Mouse (Mus musculus) spleen, adult 18-20 months (tissue): ENCODE measurements around the gene Dimt1.
"Not testable (repeated sequence)": the region's sequence is repeated elsewhere in the genome, so short reads cannot be mapped to it uniquely, and the experiment has no call there.

Source experiments
- DNase-seq, 2 experiments: peaks; one replicate each; pipeline ENCODE4 v3.0.0; 2022; ENCODE audit warnings: mixed read lengths in 2 of 2

Gene Dimt1

DNA sequence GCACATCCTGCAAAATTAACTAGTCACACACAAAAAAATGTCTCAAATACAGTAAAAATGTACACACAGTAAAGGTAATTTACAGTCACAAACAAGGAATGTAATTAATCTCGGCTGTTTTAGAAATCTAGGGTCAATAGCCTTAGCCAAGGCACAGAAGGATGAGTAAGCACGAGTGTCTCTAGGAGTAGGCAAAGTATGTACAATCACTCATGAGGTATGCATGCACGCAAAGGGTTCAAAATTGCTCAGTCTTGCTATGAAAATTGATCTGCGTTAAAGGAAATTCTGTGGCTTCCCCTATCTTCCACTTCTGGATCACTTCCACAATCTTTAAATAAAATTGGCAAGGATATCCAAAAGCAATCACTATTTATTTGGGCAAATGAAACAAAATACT, 14.6 kb downstream of the Dimt1 start:
- DNase-seq: no peak

DNA sequence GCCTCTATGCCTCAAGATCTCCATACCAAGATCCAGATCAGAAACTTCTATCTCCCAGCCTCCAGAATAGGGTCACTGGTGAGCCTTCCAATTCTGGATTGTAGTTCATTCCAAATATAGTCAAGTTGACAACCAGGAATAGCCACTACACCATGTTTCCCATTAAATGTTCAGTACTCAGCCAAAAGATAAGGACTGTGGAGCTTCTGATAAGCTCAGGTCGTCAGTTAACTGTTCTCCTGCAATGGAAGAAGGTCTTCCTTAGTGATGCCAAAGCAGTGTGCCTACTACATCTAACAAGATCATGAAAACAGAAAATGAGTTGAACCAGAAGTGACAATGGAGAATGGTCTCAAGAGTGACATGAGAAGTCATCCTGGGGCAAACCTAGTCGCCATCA, 50.0 kb downstream of the Dimt1 start:
- no peak for DNase-seq

DNA sequence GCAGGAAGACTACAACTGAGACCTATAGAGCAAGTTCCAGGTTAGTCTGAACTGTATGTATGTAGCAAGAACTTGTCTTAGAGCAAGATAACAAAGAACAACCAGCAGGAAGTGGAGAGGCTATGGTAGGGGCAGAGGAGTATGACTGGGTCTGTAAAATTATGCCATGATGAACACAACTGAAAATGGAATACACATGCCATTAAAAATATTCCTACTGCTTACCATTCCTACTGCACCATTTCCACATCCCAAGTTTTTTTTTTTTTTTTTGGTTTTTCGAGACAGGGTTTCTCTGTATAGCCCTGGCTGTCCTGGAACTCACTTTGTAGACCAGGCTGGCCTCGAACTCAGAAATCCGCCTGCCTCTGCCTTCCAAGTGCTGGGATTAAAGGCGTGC, 50.6 kb downstream of the Dimt1 start:
- not testable (repeated sequence) for DNase-seq

DNA sequence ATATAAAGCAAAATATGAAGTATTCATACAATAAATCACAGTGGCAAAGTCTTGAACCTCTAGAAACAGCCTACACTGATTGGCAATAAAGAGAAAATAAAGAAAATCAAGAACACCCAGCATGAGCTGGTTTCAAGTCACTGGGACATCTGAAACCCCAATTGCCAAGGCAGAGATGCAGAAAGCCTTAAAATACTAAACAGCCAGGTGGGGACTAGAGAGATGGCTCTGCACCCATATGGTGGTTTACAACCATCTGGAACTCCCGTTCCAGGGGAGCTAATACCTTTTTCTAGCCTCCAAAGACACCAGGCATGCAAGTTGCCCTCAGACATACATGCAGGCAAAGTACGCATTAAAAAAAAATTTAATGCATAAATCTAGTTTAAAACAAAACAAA, 51.1 kb downstream of the Dimt1 start:
- DNase-seq: no peak

DNA sequence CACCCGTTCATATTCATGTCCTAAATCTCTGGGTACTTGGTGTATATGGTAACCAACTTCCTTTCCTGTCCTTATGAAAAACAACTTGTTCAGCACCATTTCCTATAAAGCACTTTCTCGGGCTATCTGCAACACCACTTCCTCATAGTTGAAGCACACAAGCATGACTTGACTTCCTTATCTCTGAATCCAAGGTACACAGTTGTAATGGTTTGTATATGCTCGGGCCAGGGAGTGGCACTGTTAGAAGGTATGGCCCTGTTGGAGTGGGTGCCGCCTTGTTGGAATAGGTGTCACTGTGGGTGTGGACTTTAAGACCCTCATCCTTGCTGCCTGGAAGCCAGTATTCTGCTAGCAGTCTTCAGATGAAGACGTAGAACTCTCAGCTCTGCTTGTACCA, 51.7 kb downstream of the Dimt1 start:
- peak; percentile 26 to 31 for DNase-seq

DNA sequence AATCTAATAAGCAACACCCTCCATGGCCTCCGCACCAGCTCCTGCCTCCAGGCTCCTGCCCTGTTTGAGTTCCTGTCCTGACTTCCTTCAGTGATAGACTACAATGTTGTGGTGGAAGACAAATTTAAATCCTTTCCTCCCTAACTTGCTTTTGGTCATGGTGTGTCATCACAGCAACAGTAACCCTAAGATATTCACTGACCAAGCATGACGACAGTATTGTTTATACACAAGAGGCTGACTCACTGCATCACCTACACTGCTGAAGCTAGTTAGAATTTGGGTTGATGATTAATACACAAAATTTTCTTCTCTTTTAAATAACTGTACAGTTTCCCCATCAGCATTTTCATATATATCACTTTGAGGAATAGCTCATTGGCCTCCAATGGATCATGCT, 56.3 kb downstream of the Dimt1 start:
- DNase-seq: no peak

DNA sequence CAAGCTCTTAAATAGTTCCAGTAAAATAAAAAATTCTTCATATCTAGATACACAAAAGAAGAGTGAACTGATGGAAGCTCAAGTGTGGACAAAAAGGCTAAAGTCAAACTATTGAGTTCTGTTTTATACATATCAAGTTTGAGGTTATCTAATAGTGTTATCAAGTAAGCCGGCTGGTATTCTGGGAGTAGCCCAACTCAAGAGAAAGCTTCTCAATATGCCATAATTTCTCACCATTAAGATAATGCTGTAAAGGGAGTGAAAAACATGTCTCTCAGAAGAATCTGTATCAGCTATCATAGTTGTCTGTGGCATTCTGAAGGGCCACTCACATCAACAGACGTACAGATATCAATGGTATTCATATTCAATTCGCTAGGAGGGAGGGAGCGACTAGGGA, 61.2 kb downstream of the Dimt1 start:
- DNase-seq: no peak
